Mouse (Mus musculus): ENCODE results near the gene Clint1.

DNA sequence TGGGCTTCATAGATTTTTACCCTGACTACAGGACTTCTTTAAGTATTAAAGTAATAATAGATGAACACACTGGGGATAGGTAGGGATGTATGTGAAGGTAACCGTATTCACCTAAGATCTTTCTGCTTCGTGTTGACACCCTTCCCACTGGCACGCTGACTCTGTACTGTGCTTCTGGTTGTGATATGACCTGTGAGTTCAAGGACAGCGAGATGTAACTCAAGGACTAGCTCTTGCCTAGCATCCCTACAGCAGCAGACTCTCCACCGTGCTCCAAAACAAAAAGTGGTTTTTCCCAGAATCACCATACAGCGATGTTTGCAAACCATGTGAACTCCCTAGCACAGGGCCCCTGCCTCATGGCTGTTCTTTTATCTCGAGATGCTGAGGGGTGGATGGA is 56.2 kb downstream of the Clint1 start:
- TF ChIP-seq EP300 (IDR thresholded peaks at IDR 0.05; ENCODE audit: low read depth) (no peak), CTCF (IDR thresholded peaks at IDR 0.05; ENCODE audit: low read depth) (no peak)
